Mouse (Mus musculus) NIH3T3 (cell line): Measurements from ENCODE around the gene Gm17455.

Source experiments
- DNase-seq: peaks from one replicate; pipeline ENCODE4 v3.0.0-alpha.2; 2012; ENCODE audit warnings: low read depth

Gene Gm17455

GRCm38 (mm10) chr10:60419624-60420023 is 20.1 kb downstream of the Gm17455 start:
- DNase-seq, result no peak

GRCm38 (mm10) chr10:60422756-60423155 is 23.2 kb downstream of the Gm17455 start:
- no peak for DNase-seq

GRCm38 (mm10) chr10:60430001-60430400 is 30.5 kb downstream of the Gm17455 start:
- DNase-seq, result no peak

GRCm38 (mm10) chr10:60430591-60430990 is 31.1 kb downstream of the Gm17455 start:
- DNase-seq, result no peak

GRCm38 (mm10) chr10:60432679-60433078 is 33.2 kb downstream of the Gm17455 start:
- DNase-seq, result no peak

GRCm38 (mm10) chr10:60442321-60442720 is 42.8 kb downstream of the Gm17455 start:
- DNase-seq, result no peak

GRCm38 (mm10) chr10:60443078-60443477 is 43.6 kb downstream of the Gm17455 start:
- peak; percentile 10 for DNase-seq

- DNase-seq, result peak; percentile 59
These were observed 45.6 kb downstream of the Gm17455 start for GRCm38 (mm10) chr10:60445031-60445593.

- DNase-seq, result no peak
These were observed 47.7 kb downstream of the Gm17455 start for GRCm38 (mm10) chr10:60447186-60447585.
